Mouse (Mus musculus) spleen, embryonic (tissue): ENCODE measurements around the gene Poc1a.

Experiments
- CTCF ChIA-PET: fragments of 350-600 bp; sonication (Branson Sonifier 250); formaldehyde crosslinking; loops from one replicate; lab custom pipeline; 2022; lab: Charles Lee

The Poc1a gene

GRCm38 (mm10) chr9:106393548-106393947 is 112.7 kb downstream of the Poc1a start:
- CTCF ChIA-PET, result interaction anchor here (1.0 to 1.3 kb wide), 2 partner anchors 20 to 47 kb away, joined by 3 to 4 read pairs; no protein-coding TSS in a partner anchor

GRCm38 (mm10) chr9:106394649-106395602 is 114.1 kb downstream of the Poc1a start:
- CTCF ChIA-PET, result interaction anchor here (1.0 to 1.3 kb wide), 2 partner anchors 21 to 49 kb away, joined by 3 to 4 read pairs; no protein-coding TSS in a partner anchor

DNA sequence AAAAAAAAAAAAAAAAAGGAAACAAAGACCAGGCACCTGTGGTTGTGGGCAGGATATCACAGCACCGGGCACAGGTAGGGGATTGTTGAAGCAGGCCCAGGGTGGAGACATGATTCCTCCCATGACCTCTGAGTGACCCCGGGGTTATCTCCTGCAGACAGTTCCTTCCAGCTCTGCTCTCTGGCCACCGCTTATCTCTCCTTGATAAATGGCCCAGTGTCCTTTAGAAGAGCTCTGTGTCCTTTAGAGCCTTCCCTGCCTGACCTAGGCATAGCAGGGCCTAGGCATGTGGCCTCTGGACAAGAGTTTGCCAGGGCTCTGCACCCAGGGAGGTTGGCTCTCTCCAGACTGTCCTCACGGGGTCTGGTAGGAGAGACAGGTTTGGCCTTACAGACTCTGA is 116.9 kb downstream of the Poc1a start:
- CTCF ChIA-PET, result interaction anchor here (0.6 kb wide), 2 partner anchors 55 to 113 kb away, joined by 3 to 6 read pairs; no protein-coding TSS in a partner anchor

DNA sequence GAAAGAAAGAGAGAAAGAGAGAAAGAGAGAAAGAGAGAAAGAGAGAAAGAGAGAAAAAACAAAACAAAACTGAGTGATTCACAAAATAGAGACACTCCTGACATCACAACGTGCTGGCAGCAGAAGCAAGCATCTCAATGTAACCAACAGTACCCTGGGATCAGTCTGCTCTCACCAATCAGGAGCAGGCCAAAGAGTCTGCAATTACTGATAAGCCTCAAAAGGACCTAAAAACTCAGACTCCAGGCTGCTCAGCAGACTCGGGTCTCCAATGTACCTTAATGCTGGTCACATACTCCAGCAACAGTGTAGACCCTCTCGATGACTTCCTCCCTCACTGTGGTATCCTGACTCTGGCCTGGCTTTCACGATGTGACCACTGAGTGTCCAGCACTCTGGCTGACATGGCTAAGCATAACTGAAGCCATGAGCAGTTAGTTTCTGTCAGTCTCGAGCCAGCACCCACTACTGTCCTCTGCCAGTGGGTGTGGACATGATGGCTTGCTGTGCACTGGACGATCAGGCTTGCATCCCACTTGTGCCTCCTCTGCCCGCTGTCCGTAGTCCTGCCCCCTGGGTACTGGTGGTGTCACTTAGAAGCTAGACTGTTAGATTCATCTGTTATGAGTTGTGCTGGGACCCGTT is 117.9 kb downstream of the Poc1a start:
- CTCF ChIA-PET, result no interaction called here

DNA sequence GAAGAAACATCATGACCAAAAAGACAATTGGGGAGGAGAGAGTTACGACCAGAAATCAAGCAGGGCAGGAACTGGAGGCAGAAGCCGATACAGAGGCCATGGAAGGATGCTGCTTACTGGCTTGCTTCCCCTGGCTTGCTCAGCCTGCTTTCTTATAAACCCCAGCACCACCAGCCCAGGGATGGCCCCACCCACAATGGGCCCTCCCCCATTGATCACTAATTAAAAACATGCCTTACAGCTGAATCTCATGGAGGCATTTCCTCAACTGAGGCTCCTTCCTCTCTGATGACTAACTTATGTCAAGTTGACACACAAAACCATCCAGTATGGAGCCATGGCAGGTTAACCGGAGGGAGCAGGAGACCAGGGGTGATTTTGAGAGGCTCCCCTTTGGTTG is 118.9 kb downstream of the Poc1a start:
- CTCF ChIA-PET, result no interaction called here
